Mouse (Mus musculus) hindbrain, embryonic 12.5 days (tissue): ENCODE results near the gene Tmem29. TPM values are rescaled to one million over a fixed set of nuclear protein-coding genes. Genes with fewer than 3 reads are reported as not detected.
A peak's percentile ranks its signal among the peaks of the same experiment; 100 is the strongest.

Experiments
- ATAC-seq: fragments of 200-750 bp; cut with Nextera tagmentation; 2 replicates; pipeline ENCODE4 v1.8.0; 2017; ENCODE audit warnings: moderate TSS enrichment; ENCODE audit not compliant: low FRiP score
- H3K27ac ChIP-seq: fragments of 300-500 bp; sonication (generic); 2 replicates; pipeline ENCODE4 v1.5.1; 2016; ENCODE audit warnings: mild to moderate bottlenecking
- H3K27me3 ChIP-seq: fragments of 300-500 bp; sonication (generic); 2 replicates; pipeline ENCODE4 v1.6.1; 2016; ENCODE audit warnings: mild to moderate bottlenecking
- H3K36me3 ChIP-seq: fragments of 300-500 bp; sonication (generic); 2 replicates; pipeline ENCODE4 v1.6.1; 2016; ENCODE audit warnings: mild to moderate bottlenecking
- H3K4me1 ChIP-seq: fragments of 300-500 bp; sonication (generic); 2 replicates; pipeline ENCODE4 v1.6.1; 2016
- H3K4me2 ChIP-seq: fragments of 300-500 bp; sonication (generic); replicated peaks from 2 replicates; pipeline ENCODE4 v1.6.1; 2016; ENCODE audit warnings: mild to moderate bottlenecking
- H3K4me3 ChIP-seq: fragments of 300-500 bp; sonication (generic); 2 replicates; pipeline ENCODE4 v1.5.1; 2016; ENCODE audit warnings: mild to moderate bottlenecking
- H3K9ac ChIP-seq: fragments of 300-500 bp; sonication (generic); 2 replicates; pipeline ENCODE4 v1.6.1; 2016; ENCODE audit warnings: mild to moderate bottlenecking, moderate library complexity
- H3K9me3 ChIP-seq: fragments of 300-500 bp; sonication (generic); replicated peaks from 2 replicates; pipeline ENCODE4 v1.6.1; 2016; ENCODE audit warnings: mild to moderate bottlenecking
- WGBS: fragments of 180-500 bp; shearing (Covaris S2); methylation state at CpG from one replicate; pipeline ENCODE4 v1.1.7; 2016; 5-methylcytosine and 5-hydroxymethylcytosine counted together
- polyA plus RNA-seq: library from polyadenylated mRNA; unstranded; fragments of >200 nt; fragmentation: Nextera tagmentation; extraction: Ambion mirVana; gene quantifications from 2 replicates; pipeline ENCODE4 v1.2.1, GENCODE M21; 2016

The Tmem29 gene
- polyA plus RNA-seq, 1 experiment from 2014 or later = 45.4 TPM

DNA sequence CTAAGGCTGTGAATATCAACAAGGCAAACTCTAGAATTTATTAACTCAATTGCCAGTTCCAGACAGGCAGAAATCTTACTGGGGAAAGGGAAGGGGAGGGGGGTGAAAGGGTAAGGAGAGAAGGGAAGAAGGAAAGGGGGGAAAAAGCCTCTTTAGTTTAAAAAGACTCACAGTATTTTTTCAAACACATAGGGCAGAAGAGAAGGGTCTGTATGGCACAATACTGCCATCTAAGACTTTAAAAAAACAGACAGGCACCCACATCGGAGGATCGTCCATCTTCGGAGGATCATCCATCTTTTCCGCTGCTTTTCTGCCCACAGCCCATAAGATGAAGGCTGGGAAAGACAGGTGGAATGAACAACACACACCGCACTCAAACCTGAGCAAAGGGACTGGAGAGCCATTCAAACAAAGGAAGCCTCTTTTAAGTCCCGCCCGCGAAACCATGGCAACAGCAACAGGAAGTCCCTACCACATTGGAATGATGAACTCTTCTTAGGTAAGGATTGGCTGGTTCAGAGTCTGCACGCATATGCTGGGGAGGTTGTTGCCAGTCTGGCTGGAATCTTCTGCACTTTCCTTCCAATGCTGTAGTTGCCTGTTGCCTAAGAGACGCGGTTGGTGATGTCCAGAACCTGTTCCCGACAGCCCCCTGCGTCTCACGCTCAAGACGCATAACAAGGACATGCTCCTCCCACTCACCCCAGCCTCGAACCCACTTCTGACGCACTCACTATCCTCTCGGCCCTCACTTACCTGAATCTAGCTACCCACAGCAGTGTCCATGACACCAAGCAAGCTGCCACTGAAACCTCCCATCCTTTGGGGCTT, 18.2 kb downstream of the Tmem29 start:
- no peaks in the 10 kb centered on the region for H3K27me3 ChIP-seq
- H3K9me3 ChIP-seq = no peaks in the 10 kb centered on the region
- H3K27ac ChIP-seq = peak overlapping the region; percentile 81
- ATAC-seq = peak; percentile 93
- peak overlapping the region; percentile 35 for H3K4me3 ChIP-seq
- H3K36me3 ChIP-seq = no peaks in the 10 kb centered on the region
- no peaks in the 10 kb centered on the region for H3K4me1 ChIP-seq
- peak overlapping the region; percentile 51 for H3K4me2 ChIP-seq
- 26% methylated on average over 18 of the region's 18 CpGs for WGBS
- H3K9ac ChIP-seq = peak overlapping the region; percentile 32

DNA sequence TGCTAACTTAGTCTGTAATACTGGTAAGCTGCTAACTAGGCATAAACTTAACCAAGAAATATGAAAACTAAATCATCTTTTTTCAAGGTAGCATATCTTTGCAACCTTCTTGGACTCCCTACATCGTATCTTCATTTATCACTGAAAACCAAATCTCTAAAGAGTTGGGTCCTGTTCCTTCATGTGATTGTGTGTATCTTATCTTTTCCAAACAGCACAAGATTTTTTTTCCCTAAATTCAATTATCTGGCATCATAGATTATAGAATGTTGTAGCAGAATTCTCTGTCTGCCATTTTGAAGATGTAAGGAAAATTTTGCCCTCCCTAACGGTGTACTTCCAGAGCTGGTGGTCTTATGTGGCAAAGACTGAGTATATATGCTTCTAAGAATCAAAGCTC, 22.6 kb downstream of the Tmem29 start:
- ATAC-seq = no peak
- no peak overlapping the region for H3K9ac ChIP-seq

DNA sequence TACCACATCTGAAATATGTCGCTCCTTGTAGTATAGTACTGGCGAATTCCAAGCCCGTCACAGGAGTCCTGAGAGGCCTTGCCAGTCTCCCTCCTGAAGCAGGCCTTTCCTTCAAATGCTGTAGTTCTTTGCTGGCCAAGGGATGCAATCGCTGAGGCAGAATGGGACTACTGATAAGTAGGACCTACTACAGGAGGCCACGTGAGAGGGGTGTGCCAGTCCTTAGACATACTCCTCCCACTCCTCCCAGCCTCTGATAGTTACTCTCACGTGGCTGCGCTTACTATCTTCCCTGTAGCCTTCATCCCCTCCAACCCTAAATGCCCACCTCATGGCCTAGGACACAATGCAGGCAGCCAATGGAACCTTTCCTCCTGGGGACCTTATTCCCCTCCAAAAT, 23.6 kb downstream of the Tmem29 start:
- no peak overlapping the region for H3K4me2 ChIP-seq
- no peaks in the 10 kb centered on the region for H3K4me1 ChIP-seq
- 87% methylated on average over 7 of the region's 7 CpGs for WGBS
- no peak for ATAC-seq
- no peaks in the 10 kb centered on the region for H3K27me3 ChIP-seq
- H3K4me3 ChIP-seq = no peak overlapping the region
- H3K9me3 ChIP-seq = no peaks in the 10 kb centered on the region
- H3K27ac ChIP-seq = no peak overlapping the region
- no peaks in the 10 kb centered on the region for H3K36me3 ChIP-seq
- H3K9ac ChIP-seq = no peak overlapping the region

More for the DNA sequence above, 22.6 kb downstream of the Tmem29 start:
- no peak overlapping the region for H3K4me2 ChIP-seq
- H3K4me1 ChIP-seq = no peaks in the 10 kb centered on the region
- no peaks in the 10 kb centered on the region for H3K36me3 ChIP-seq
- no peak overlapping the region for H3K4me3 ChIP-seq
- H3K9me3 ChIP-seq = no peaks in the 10 kb centered on the region
- 90% methylated on average over 2 of the region's 2 CpGs for WGBS
- no peak overlapping the region for H3K27ac ChIP-seq
- no peaks in the 10 kb centered on the region for H3K27me3 ChIP-seq

GRCm38 (mm10) chrX:150413505-150413904, 45.4 kb downstream of the Tmem29 start:
- 0 out of 2 replicates have a peak, but pooled peaks cover 4% of the 10 kb centered on the region for H3K36me3 ChIP-seq
- H3K27ac ChIP-seq = no peak overlapping the region
- ATAC-seq = no peak
- H3K9ac ChIP-seq = no peak overlapping the region
- H3K4me1 ChIP-seq = no peaks in the 10 kb centered on the region
- WGBS = 94% methylated on average over 4 of the region's 4 CpGs
- no peaks in the 10 kb centered on the region for H3K9me3 ChIP-seq
- no peak overlapping the region for H3K4me2 ChIP-seq
- H3K27me3 ChIP-seq = no peaks in the 10 kb centered on the region
- H3K4me3 ChIP-seq = no peak overlapping the region

Other genes starting within 250 kb of the Tmem29 start
- 44.9 and 50.8 TPM in 2 replicates for gene Alas2, start 88.2 kb upstream of the Tmem29 start, polyA plus RNA-seq
- gene Pfkfb1, start 129.1 kb upstream of the Tmem29 start, polyA plus RNA-seq = 5.1 and 5.3 TPM in 2 replicates
- gene Apex2, start 130.7 kb upstream of the Tmem29 start, polyA plus RNA-seq = 23.0 and 23.3 TPM in 2 replicates
- gene Tro, start 198.4 kb upstream of the Tmem29 start, polyA plus RNA-seq = 64.0 and 65.5 TPM in 2 replicates